Mouse (Mus musculus) intestine, embryonic 16.5 days (tissue): Measurements from ENCODE around the gene Snx33. TPM values are rescaled to one million over a fixed set of nuclear protein-coding genes. Genes with fewer than 3 reads are reported as not detected.
A peak's percentile ranks its signal among the peaks of the same experiment; 100 is the strongest.

Experiments
- ATAC-seq: fragments of 200-750 bp; cut with Nextera tagmentation; 2 replicates; pipeline ENCODE4 v1.8.0; 2017; ENCODE audit warnings: moderate TSS enrichment, moderate library complexity
- H3K27ac ChIP-seq: fragments of 300-500 bp; sonication (generic); 2 replicates; pipeline ENCODE4 v1.5.1; 2014; ENCODE audit warnings: mild to moderate bottlenecking, low read length
- H3K27me3 ChIP-seq: fragments of 300-500 bp; sonication (generic); replicated peaks from 2 replicates; pipeline ENCODE4 v1.6.1; 2014; ENCODE audit warnings: low read length, control low read depth, mixed read lengths; ENCODE audit not compliant: control insufficient read depth, insufficient read depth
- H3K36me3 ChIP-seq: fragments of 300-500 bp; sonication (generic); 2 replicates; pipeline ENCODE4 v1.6.1; 2014; ENCODE audit warnings: low read length, control low read depth; ENCODE audit not compliant: control insufficient read depth, insufficient read depth
- H3K4me1 ChIP-seq: fragments of 300-500 bp; sonication (generic); 2 replicates; pipeline ENCODE4 v1.6.1; 2014; ENCODE audit warnings: low read length, control low read depth, mixed read lengths; ENCODE audit not compliant: control insufficient read depth, insufficient read depth
- H3K4me2 ChIP-seq: fragments of 300-500 bp; sonication (generic); 2 replicates; pipeline ENCODE4 v1.6.1; 2014; ENCODE audit warnings: low read depth, low read length, control low read depth
- H3K4me3 ChIP-seq: fragments of 300-500 bp; sonication (generic); 2 replicates; pipeline ENCODE4 v1.5.1; 2014; ENCODE audit warnings: mild to moderate bottlenecking, low read length
- H3K9ac ChIP-seq: fragments of 300-500 bp; sonication (generic); 2 replicates; pipeline ENCODE4 v1.6.1; 2014; ENCODE audit warnings: low read depth, low read length
- H3K9me3 ChIP-seq: fragments of 300-500 bp; sonication (generic); 2 replicates; pipeline ENCODE4 v1.6.1; 2016; ENCODE audit warnings: low read length, control low read depth; ENCODE audit not compliant: control insufficient read depth
- WGBS: fragments of 180-500 bp; shearing (Covaris S2); extraction: QIAGEN DNeasy Blood & Tissue Kit; methylation state at CpG from one replicate; pipeline ENCODE4 v1.1.7; 2014; 5-methylcytosine and 5-hydroxymethylcytosine counted together
- polyA plus RNA-seq: library from polyadenylated mRNA; unstranded; fragments of >200 nt; fragmentation: Nextera tagmentation; extraction: Ambion mirVana; gene quantifications from 2 replicates; pipeline ENCODE4 v1.2.1, GENCODE M21; 2015

Gene Snx33
- 4.8 and 5.2 TPM in 2 replicates for polyA plus RNA-seq

- ATAC-seq: peak; percentile 86
These were observed at the start of gene Snx33 for GRCm38 (mm10) chr9:56928041-56928811. Gene Snx33 (minus strand): TSS chr9:56928371.

DNA sequence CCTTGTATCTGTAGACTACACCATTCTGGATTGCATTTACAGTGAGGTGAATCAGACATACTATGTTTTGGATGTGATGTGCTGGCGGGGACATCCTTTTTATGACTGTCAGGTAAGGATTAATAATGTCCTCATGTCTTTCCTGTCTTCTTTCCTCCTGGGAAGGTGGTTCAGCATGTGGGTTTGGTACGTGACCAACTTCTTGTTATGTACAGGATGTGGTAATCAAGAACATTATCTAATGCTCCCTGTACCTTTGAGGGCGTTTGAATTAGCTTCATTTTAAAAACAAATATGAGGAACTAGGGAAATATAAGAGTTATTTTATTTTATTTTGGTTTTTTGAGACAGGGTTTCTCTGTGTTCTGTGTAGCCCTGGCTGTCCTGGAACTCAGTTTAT lies 47.0 kb upstream of the Snx33 start:
- Histone ChIP-seq H3K36me3 (no peaks in the 10 kb centered on the region), H3K4me3 (no peak overlapping the region), H3K27ac (no peak overlapping the region), H3K9ac (no peak overlapping the region), H3K4me1 (no peaks in the 10 kb centered on the region), H3K9me3 (no peaks in the 10 kb centered on the region), H3K4me2 (no peak overlapping the region), H3K27me3 (no peaks in the 10 kb centered on the region)
- ATAC-seq: no peak
- WGBS: 84% methylated on average over 3 of the region's 3 CpGs

More at GRCm38 (mm10) chr9:56928041-56928811, at the start of gene Snx33:
- H3K36me3 ChIP-seq: no peaks in the 10 kb centered on the region
- peak within 1 kb of the TSS; percentile 93 for H3K4me2 ChIP-seq
- H3K4me1 ChIP-seq: peaks cover 41% of the 10 kb centered on the region
- peak within 1 kb of the TSS; percentile 81 for H3K9ac ChIP-seq
- no peaks in the 10 kb centered on the region for H3K9me3 ChIP-seq
- no peaks in the 10 kb centered on the region for H3K27me3 ChIP-seq
- peak within 1 kb of the TSS; percentile 90 for H3K27ac ChIP-seq
- H3K4me3 ChIP-seq: peak within 1 kb of the TSS; percentile 70
- under 1% methylated on average over 46 of the region's 50 CpGs for WGBS

- Histone ChIP-seq H3K36me3 (no peaks in the 10 kb centered on the region), H3K4me2 (no peak overlapping the region), H3K4me1 (no peaks in the 10 kb centered on the region), H3K9ac (no peak overlapping the region), H3K9me3 (no peaks in the 10 kb centered on the region), H3K27me3 (no peaks in the 10 kb centered on the region), H3K27ac (no peak overlapping the region), H3K4me3 (no peak overlapping the region)
- no peak for ATAC-seq
- WGBS: 91% methylated on average over 7 of the region's 8 CpGs
These were observed 45.9 kb upstream of the Snx33 start for GRCm38 (mm10) chr9:56973960-56974524.

DNA sequence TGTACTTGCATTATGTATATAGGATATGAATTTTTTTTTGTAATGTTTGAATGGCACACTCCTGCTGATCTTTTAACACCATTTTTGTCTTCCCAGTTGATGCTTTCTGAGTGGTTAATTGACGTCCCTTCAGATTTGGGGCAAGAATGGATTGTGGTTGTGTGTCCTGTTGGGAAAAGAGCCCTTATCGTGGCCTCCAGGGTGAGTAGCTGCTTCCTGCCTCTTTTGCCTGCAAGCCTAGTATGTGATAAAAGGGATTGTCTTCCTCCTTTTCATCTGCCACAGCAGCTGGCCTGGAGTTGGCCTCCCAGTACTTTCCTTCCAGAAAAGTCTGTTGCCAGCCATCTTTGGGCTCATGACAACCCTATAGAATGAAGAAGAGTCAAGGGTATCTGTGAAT lies 42.0 kb upstream of the Snx33 start:
- 81% methylated on average over 2 of the region's 2 CpGs for WGBS
- ATAC-seq: no peak
- Histone ChIP-seq H3K4me2 (no peak overlapping the region), H3K27ac (no peak overlapping the region), H3K9me3 (no peaks in the 10 kb centered on the region), H3K9ac (no peak overlapping the region), H3K27me3 (no peaks in the 10 kb centered on the region), H3K4me1 (no peaks in the 10 kb centered on the region), H3K36me3 (no peaks in the 10 kb centered on the region), H3K4me3 (no peak overlapping the region)

- Histone ChIP-seq H3K27me3 (no peaks in the 10 kb centered on the region), H3K9ac (no peak overlapping the region), H3K4me1 (no peaks in the 10 kb centered on the region), H3K9me3 (no peaks in the 10 kb centered on the region), H3K27ac (no peak overlapping the region), H3K4me2 (no peak overlapping the region), H3K4me3 (no peak overlapping the region), H3K36me3 (no peaks in the 10 kb centered on the region)
- WGBS: 95% methylated on average over 3 of the region's 3 CpGs
- no peak for ATAC-seq
These were observed 33.4 kb upstream of the Snx33 start for GRCm38 (mm10) chr9:56961591-56961990.

- no peak overlapping the region for H3K27ac ChIP-seq
- WGBS: 92% methylated on average over 2 of the region's 2 CpGs
- H3K4me2 ChIP-seq: no peak overlapping the region
- no peaks in the 10 kb centered on the region for H3K36me3 ChIP-seq
- H3K4me3 ChIP-seq: no peak overlapping the region
- ATAC-seq: no peak
- H3K4me1 ChIP-seq: no peaks in the 10 kb centered on the region
- H3K9me3 ChIP-seq: no peaks in the 10 kb centered on the region
- no peak overlapping the region for H3K9ac ChIP-seq
- H3K27me3 ChIP-seq: no peaks in the 10 kb centered on the region
These were observed 30.5 kb upstream of the Snx33 start for GRCm38 (mm10) chr9:56958689-56959088.

GRCm38 (mm10) chr9:56956966-56957675 lies 28.9 kb upstream of the Snx33 start:
- WGBS: 80% methylated on average over 7 of the region's 7 CpGs
- Histone ChIP-seq H3K4me1 (no peaks in the 10 kb centered on the region), H3K4me3 (no peak overlapping the region), H3K36me3 (no peaks in the 10 kb centered on the region), H3K27ac (no peak overlapping the region), H3K27me3 (no peaks in the 10 kb centered on the region), H3K4me2 (no peak overlapping the region), H3K9ac (no peak overlapping the region), H3K9me3 (no peaks in the 10 kb centered on the region)
- no peak for ATAC-seq

DNA sequence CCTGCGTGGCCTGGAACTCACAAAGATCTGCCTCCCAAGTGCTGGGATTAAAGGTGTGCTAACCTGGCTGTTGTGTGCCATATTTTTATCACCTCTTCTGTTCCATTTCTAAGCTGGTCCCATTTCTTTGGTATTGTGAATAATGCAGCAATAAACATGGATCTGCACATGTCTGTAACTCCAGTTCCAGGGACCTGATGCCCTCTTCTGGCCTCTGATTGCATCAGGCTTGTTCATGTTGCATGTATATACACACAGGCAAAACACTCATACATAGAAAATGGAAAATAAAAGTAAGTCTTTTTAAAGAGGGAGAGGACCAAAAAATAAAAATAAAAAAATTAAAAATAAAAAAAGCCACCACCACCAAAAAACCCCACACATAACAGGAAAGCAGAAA lies 25.4 kb upstream of the Snx33 start:
- H3K4me1 ChIP-seq: peaks cover 6% of the 10 kb centered on the region
- no peak overlapping the region for H3K9ac ChIP-seq
- H3K27ac ChIP-seq: no peak overlapping the region
- H3K4me2 ChIP-seq: no peak overlapping the region
- ATAC-seq: no peak
- H3K4me3 ChIP-seq: no peak overlapping the region
- WGBS: 94% methylated on average over 1 of the region's 1 CpGs
- no peaks in the 10 kb centered on the region for H3K27me3 ChIP-seq
- no peaks in the 10 kb centered on the region for H3K36me3 ChIP-seq
- H3K9me3 ChIP-seq: no peaks in the 10 kb centered on the region
